Mouse (Mus musculus) ovary, postnatal 36 days (tissue): Measurements from ENCODE around the gene Prepl.

Source experiments
- DNase-seq: peaks from one replicate; pipeline ENCODE4 v3.0.0; 2022; ENCODE audit warnings: low spot score, mixed read lengths

Prepl gene

GRCm38 (mm10) chr17:85090120-85091099 lies at the start of gene Prepl, which contains the start of gene Camkmt:
Gene Prepl (minus strand): TSS chr17:85090241.
Gene Camkmt (plus strand): TSS chr17:85090552.
- peak; percentile 94 for DNase-seq

GRCm38 (mm10) chr17:85138393-85138792 lies 48.4 kb upstream of the Prepl start:
- DNase-seq, result no peak

GRCm38 (mm10) chr17:85116643-85117042 lies 26.6 kb upstream of the Prepl start:
- peak; percentile 51 for DNase-seq

- DNase-seq, result no peak
Observed at GRCm38 (mm10) chr17:85113441-85113840, 23.4 kb upstream of the Prepl start.

- DNase-seq, result no peak
Observed at GRCm38 (mm10) chr17:85110640-85111039, 20.6 kb upstream of the Prepl start.

GRCm38 (mm10) chr17:85103310-85103709 lies 13.3 kb upstream of the Prepl start:
- no peak for DNase-seq

GRCm38 (mm10) chr17:85101751-85102150 lies 11.7 kb upstream of the Prepl start:
- no peak for DNase-seq

GRCm38 (mm10) chr17:85100232-85100631 lies 10.2 kb upstream of the Prepl start:
- DNase-seq, result no peak

- no peak for DNase-seq
Observed at GRCm38 (mm10) chr17:85098677-85099323, 8.8 kb upstream of the Prepl start.

GRCm38 (mm10) chr17:85096396-85096795 lies 6.4 kb upstream of the Prepl start:
- DNase-seq, result no peak

GRCm38 (mm10) chr17:85091762-85092161 lies 1.7 kb upstream of the Prepl start:
- DNase-seq, result no peak

- no peak for DNase-seq
Observed at GRCm38 (mm10) chr17:85089621-85090020, 420 bp downstream of the Prepl start.

GRCm38 (mm10) chr17:85089011-85089410 lies 1.0 kb downstream of the Prepl start:
- DNase-seq, result no peak

- no peak for DNase-seq
Observed at GRCm38 (mm10) chr17:85088401-85088800, 1.6 kb downstream of the Prepl start.

- DNase-seq, result no peak
Observed at GRCm38 (mm10) chr17:85087591-85087990, 2.5 kb downstream of the Prepl start.

GRCm38 (mm10) chr17:85086501-85086900 lies 3.5 kb downstream of the Prepl start:
- no peak for DNase-seq

- no peak for DNase-seq
Observed at GRCm38 (mm10) chr17:85085335-85085734, 4.7 kb downstream of the Prepl start.

GRCm38 (mm10) chr17:85080781-85081180 lies 9.3 kb downstream of the Prepl start:
- DNase-seq, result no peak

GRCm38 (mm10) chr17:85079276-85079675 lies 10.8 kb downstream of the Prepl start:
- DNase-seq, result no peak

- no peak for DNase-seq
Observed at GRCm38 (mm10) chr17:85074083-85074482, 16.0 kb downstream of the Prepl start.

- no peak for DNase-seq
Observed at GRCm38 (mm10) chr17:85073214-85073613, 16.8 kb downstream of the Prepl start.

GRCm38 (mm10) chr17:85072383-85072782 lies 17.7 kb downstream of the Prepl start:
- DNase-seq, result no peak
